Mouse (Mus musculus) kidney, postnatal 0 days (tissue): Measurements from ENCODE around the gene Skap2. TPM values are rescaled to one million over a fixed set of nuclear protein-coding genes. Genes with fewer than 3 reads are reported as not detected.
A peak's percentile ranks its signal among the peaks of the same experiment; 100 is the strongest.

Experiments used
- ATAC-seq: fragments of 200-750 bp; cut with Nextera tagmentation; replicated peaks from 2 replicates; pipeline ENCODE4 v1.8.0; 2017; ENCODE audit warnings: low read depth, moderate number of reproducible peaks, moderate TSS enrichment, moderate library complexity; ENCODE audit not compliant: low FRiP score
- DNase-seq: peaks from one replicate; pipeline ENCODE4 v3.0.0-alpha.2; 2016; ENCODE audit warnings: low spot score
- H3K27ac ChIP-seq: fragments of 300-500 bp; sonication (generic); 2 replicates; pipeline ENCODE4 v1.5.1; 2014; ENCODE audit warnings: mild to moderate bottlenecking
- H3K27me3 ChIP-seq: fragments of 300-500 bp; sonication (generic); 2 replicates; pipeline ENCODE4 v1.6.1; 2014; ENCODE audit warnings: low read length, mixed read lengths; ENCODE audit not compliant: insufficient read depth
- H3K36me3 ChIP-seq: fragments of 300-500 bp; sonication (generic); 2 replicates; pipeline ENCODE4 v1.6.1; 2014; ENCODE audit warnings: low read length, mixed read lengths; ENCODE audit not compliant: insufficient read depth
- H3K4me1 ChIP-seq: fragments of 300-500 bp; sonication (generic); replicated peaks from 2 replicates; pipeline ENCODE4 v1.6.1; 2014; ENCODE audit warnings: antibody characterized with exemption, low read length, mixed read lengths; ENCODE audit not compliant: insufficient read depth
- H3K4me2 ChIP-seq: fragments of 300-500 bp; sonication (generic); 2 replicates; pipeline ENCODE4 v1.6.1; 2014; ENCODE audit warnings: mild to moderate bottlenecking, low read length, moderate library complexity, mixed read lengths
- H3K4me3 ChIP-seq: fragments of 300-500 bp; sonication (generic); replicated peaks from 2 replicates; pipeline ENCODE4 v1.5.1; 2014; ENCODE audit warnings: low read depth, low read length
- H3K9ac ChIP-seq: fragments of 300-500 bp; sonication (generic); 2 replicates; pipeline ENCODE4 v1.6.1; 2014; ENCODE audit warnings: low read depth, low read length
- H3K9me3 ChIP-seq: fragments of 300-500 bp; sonication (generic); replicated peaks from 2 replicates; pipeline ENCODE4 v1.6.1; 2016; ENCODE audit warnings: low read length, inconsistent platforms, mixed read lengths
- CTCF ChIP-seq: IDR thresholded peaks from 2 replicates; pipeline ENCODE4 v1.5.1; 2016; ENCODE audit warnings: antibody characterized with exemption, low read depth, mild to moderate bottlenecking, moderate library complexity
- WGBS: fragments of 180-500 bp; shearing (Covaris S2); extraction: QIAGEN DNeasy Blood & Tissue Kit; methylation state at CpG from one replicate; pipeline ENCODE4 v1.1.7; 2014; 5-methylcytosine and 5-hydroxymethylcytosine counted together
- polyA plus RNA-seq: library from polyadenylated mRNA; unstranded; fragments of >200 nt; fragmentation: Nextera tagmentation; extraction: Ambion mirVana; gene quantifications from 2 replicates; pipeline ENCODE4 v1.2.1, GENCODE M21; 2015

Skap2 gene
- polyA plus RNA-seq, result 35.6 and 37.0 TPM in 2 replicates

- WGBS, result under 1% methylated on average over 51 of the region's 51 CpGs
- Histone ChIP-seq H3K4me1 (no peaks in the 10 kb centered on the region), H3K9me3 (no peaks in the 10 kb centered on the region), H3K9ac (peak within 1 kb of the TSS; percentile 61), H3K27me3 (no peaks in the 10 kb centered on the region), H3K36me3 (no peaks in the 10 kb centered on the region), H3K27ac (peak within 1 kb of the TSS; percentile 77), H3K4me3 (peak within 1 kb of the TSS; percentile 74), H3K4me2 (peak within 1 kb of the TSS; percentile 69)
- DNase-seq (peak; percentile 99), ATAC-seq (peak; percentile 97)
- TF ChIP-seq CTCF, result no peak
Observed at GRCm38 (mm10) chr6:52012409-52013244, at the start of gene Skap2. Skap2 (minus strand) TSS chr6:52012549.

GRCm38 (mm10) chr6:52058899-52059448 lies 46.6 kb upstream of the Skap2 start:
- no peaks in the 10 kb centered on the region for H3K27me3 ChIP-seq
- no peaks in the 10 kb centered on the region for H3K9me3 ChIP-seq
- no peak overlapping the region for H3K27ac ChIP-seq
- peak overlapping the region; percentile 38 for H3K4me2 ChIP-seq
- ATAC-seq (no peak), DNase-seq (peak; percentile 25)
- WGBS, result 25% methylated on average over 10 of the region's 10 CpGs
- TF ChIP-seq CTCF, result no peak
- no peaks in the 10 kb centered on the region for H3K4me1 ChIP-seq
- no peaks in the 10 kb centered on the region for H3K36me3 ChIP-seq
- no peak overlapping the region for H3K4me3 ChIP-seq
- no peak overlapping the region for H3K9ac ChIP-seq

- WGBS, result 53% methylated on average over 5 of the region's 5 CpGs
- ATAC-seq, result no peak
Observed at GRCm38 (mm10) chr6:52058120-52058519, 45.8 kb upstream of the Skap2 start.

GRCm38 (mm10) chr6:52053567-52054561 lies 41.5 kb upstream of the Skap2 start:
- Histone ChIP-seq H3K4me2 (no peak overlapping the region), H3K36me3 (no peaks in the 10 kb centered on the region), H3K4me1 (no peaks in the 10 kb centered on the region), H3K9me3 (no peaks in the 10 kb centered on the region), H3K4me3 (no peak overlapping the region), H3K9ac (no peak overlapping the region), H3K27ac (no peak overlapping the region), H3K27me3 (no peaks in the 10 kb centered on the region)
- WGBS, result 69% methylated on average over 15 of the region's 15 CpGs
- ATAC-seq (no peak), DNase-seq (no peak)
- no peak for TF ChIP-seq CTCF

More at GRCm38 (mm10) chr6:52058120-52058519, 45.8 kb upstream of the Skap2 start:
- DNase-seq, result no peak
- Histone ChIP-seq H3K27ac (no peak overlapping the region), H3K27me3 (no peaks in the 10 kb centered on the region), H3K4me1 (no peaks in the 10 kb centered on the region), H3K4me2 (no peak overlapping the region), H3K9me3 (no peaks in the 10 kb centered on the region), H3K4me3 (no peak overlapping the region), H3K9ac (no peak overlapping the region), H3K36me3 (no peaks in the 10 kb centered on the region)
- TF ChIP-seq CTCF, result no peak

GRCm38 (mm10) chr6:52050062-52050461 lies 37.7 kb upstream of the Skap2 start:
- 51% methylated on average over 12 of the region's 12 CpGs for WGBS

GRCm38 (mm10) chr6:52045517-52045916 lies 33.2 kb upstream of the Skap2 start:
- 68% methylated on average over 5 of the region's 5 CpGs for WGBS
- ATAC-seq (no peak), DNase-seq (peak; percentile 25)
- Histone ChIP-seq H3K4me2 (no peak overlapping the region), H3K36me3 (no peaks in the 10 kb centered on the region), H3K9me3 (no peaks in the 10 kb centered on the region), H3K4me1 (no peaks in the 10 kb centered on the region), H3K4me3 (no peak overlapping the region), H3K27ac (no peak overlapping the region), H3K27me3 (no peaks in the 10 kb centered on the region), H3K9ac (no peak overlapping the region)
- peak; percentile 39; the same call in 1 of the 2 replicates for TF ChIP-seq CTCF

More at GRCm38 (mm10) chr6:52050062-52050461, 37.7 kb upstream of the Skap2 start:
- Histone ChIP-seq H3K4me1 (no peaks in the 10 kb centered on the region), H3K9me3 (no peaks in the 10 kb centered on the region), H3K4me2 (no peak overlapping the region), H3K27ac (no peak overlapping the region), H3K4me3 (no peak overlapping the region), H3K27me3 (no peaks in the 10 kb centered on the region), H3K36me3 (no peaks in the 10 kb centered on the region), H3K9ac (no peak overlapping the region)
- TF ChIP-seq CTCF, result no peak
- DNase-seq (peak; percentile 49), ATAC-seq (no peak)
